Mouse (Mus musculus): ENCODE measurements around the gene Wdr60.

GRCm38 (mm10) chr12:116280653-116281364, 18.0 kb upstream of the Wdr60 start, which contains the start of gene Esyt2:
- TF ChIP-seq CTCF (IDR thresholded peaks at IDR 0.05) (peak; percentile 70), EP300 (IDR thresholded peaks at IDR 0.05) (peak; percentile 66; the same call in 1 of the 2 replicates)
